Mouse (Mus musculus) forebrain, embryonic 15.5 days (tissue): ENCODE measurements around the gene Vars. TPM values are rescaled to one million over a fixed set of nuclear protein-coding genes. Genes with fewer than 3 reads are reported as not detected.
A peak's percentile ranks its signal among the peaks of the same experiment; 100 is the strongest.

Experiments used
- ATAC-seq: fragments of 200-750 bp; cut with Nextera tagmentation; replicated peaks from 2 replicates; pipeline ENCODE4 v1.8.0; 2017; ENCODE audit warnings: mild to moderate bottlenecking, moderate TSS enrichment, moderate library complexity
- H3K27ac ChIP-seq: fragments of 300-500 bp; sonication (generic); replicated peaks from 2 replicates; pipeline ENCODE4 v1.5.1; 2015; ENCODE audit warnings: mild to moderate bottlenecking, inconsistent platforms
- H3K27me3 ChIP-seq: fragments of 300-500 bp; sonication (generic); 2 replicates; pipeline ENCODE4 v1.6.1; 2015; ENCODE audit warnings: inconsistent platforms
- H3K36me3 ChIP-seq: fragments of 300-500 bp; sonication (generic); 2 replicates; pipeline ENCODE4 v1.6.1; 2015; ENCODE audit warnings: mild to moderate bottlenecking, inconsistent platforms
- H3K4me1 ChIP-seq: fragments of 300-500 bp; sonication (generic); 2 replicates; pipeline ENCODE4 v1.6.1; 2015; ENCODE audit warnings: inconsistent platforms
- H3K4me2 ChIP-seq: fragments of 300-500 bp; sonication (generic); replicated peaks from 2 replicates; pipeline ENCODE4 v1.6.1; 2015; ENCODE audit warnings: mild to moderate bottlenecking, inconsistent platforms
- H3K4me3 ChIP-seq: fragments of 300-500 bp; sonication (generic); 2 replicates; pipeline ENCODE4 v1.5.1; 2015; ENCODE audit warnings: mild to moderate bottlenecking, inconsistent platforms
- H3K9ac ChIP-seq: fragments of 300-500 bp; sonication (generic); replicated peaks from 2 replicates; pipeline ENCODE4 v1.6.1; 2015; ENCODE audit warnings: mild to moderate bottlenecking, inconsistent platforms
- H3K9me3 ChIP-seq: fragments of 300-500 bp; sonication (generic); 2 replicates; pipeline ENCODE4 v1.6.1; 2016; ENCODE audit warnings: inconsistent platforms
- WGBS: fragments of 180-500 bp; shearing (Covaris S2); methylation state at CpG from one replicate; pipeline ENCODE4 v1.1.7; 2015; ENCODE audit warnings: mixed read lengths; 5-methylcytosine and 5-hydroxymethylcytosine counted together
- polyA plus RNA-seq: library from polyadenylated mRNA; unstranded; fragments of >200 nt; fragmentation: Nextera tagmentation; extraction: Ambion mirVana; gene quantifications from 2 replicates; pipeline ENCODE4 v1.2.1, GENCODE M21; 2015

Vars gene
- polyA plus RNA-seq, 1 experiment from 2014 or later = 82.9 TPM

GRCm38 (mm10) chr17:35048149-35048931 lies 47.6 kb downstream of the Vars start:
- Histone ChIP-seq H3K9me3 (no peaks in the 10 kb centered on the region), H3K36me3 (0 out of 2 replicates have a peak, but pooled peaks cover 4% of the 10 kb centered on the region), H3K27ac (peak overlapping the region; percentile 7; the same call in 1 of the 2 replicates), H3K27me3 (no peaks in the 10 kb centered on the region), H3K4me3 (no peak overlapping the region), H3K9ac (no peak overlapping the region), H3K4me1 (peaks cover 44% of the 10 kb centered on the region), H3K4me2 (no peak overlapping the region)
- ATAC-seq = no peak
- WGBS = 46% methylated on average over 11 of the region's 11 CpGs

- Histone ChIP-seq H3K4me3 (no peak overlapping the region), H3K36me3 (peaks cover 7% of the 10 kb centered on the region; the same call in 1 of the 2 replicates), H3K27me3 (no peaks in the 10 kb centered on the region), H3K9me3 (no peaks in the 10 kb centered on the region), H3K4me2 (no peak overlapping the region), H3K9ac (no peak overlapping the region), H3K27ac (peak overlapping the region; percentile 81; the same call in 1 of the 2 replicates), H3K4me1 (peaks cover 44% of the 10 kb centered on the region)
- whole genome bisulfite sequencing = 80% methylated on average over 5 of the region's 5 CpGs
- ATAC-seq = no peak
These were observed 48.2 kb downstream of the Vars start for GRCm38 (mm10) chr17:35048932-35049440.

DNA sequence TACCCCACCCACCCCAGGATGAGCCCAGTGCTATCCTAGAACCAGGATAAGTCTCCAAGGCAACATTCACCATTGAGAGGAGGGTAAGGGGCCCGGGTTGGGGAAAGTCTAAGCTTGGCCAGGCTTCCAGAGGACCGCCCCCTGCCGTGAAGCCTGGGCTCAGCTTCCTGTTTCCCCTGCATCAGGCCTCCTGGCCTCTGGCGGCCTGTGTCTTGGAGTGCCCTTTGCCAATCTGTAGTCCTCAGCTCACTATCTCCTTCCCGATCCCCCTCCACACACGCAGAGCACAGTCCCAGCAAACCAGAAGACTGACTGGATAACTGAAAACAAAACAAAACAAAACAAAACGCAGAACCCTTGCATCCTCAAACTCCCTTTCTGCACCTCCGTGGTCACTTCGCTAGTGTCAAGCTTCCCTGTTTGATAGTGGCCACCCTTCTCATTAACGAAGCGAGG lies 48.8 kb downstream of the Vars start, which contains the start of gene Clic1:
Gene Clic1, plus strand, starts transcription at position 406 of the 456 bp plus-strand sequence.
- WGBS = 4% methylated on average over 11 of the region's 11 CpGs
- Histone ChIP-seq H3K9me3 (no peaks in the 10 kb centered on the region), H3K27me3 (no peaks in the 10 kb centered on the region), H3K36me3 (peaks cover 12% of the 10 kb centered on the region), H3K27ac (peak within 1 kb of the TSS; percentile 81), H3K9ac (peak within 1 kb of the TSS; percentile 48), H3K4me3 (peak within 1 kb of the TSS; percentile 43), H3K4me2 (peak within 1 kb of the TSS; percentile 58), H3K4me1 (peaks cover 44% of the 10 kb centered on the region)
- no peak for ATAC-seq

DNA sequence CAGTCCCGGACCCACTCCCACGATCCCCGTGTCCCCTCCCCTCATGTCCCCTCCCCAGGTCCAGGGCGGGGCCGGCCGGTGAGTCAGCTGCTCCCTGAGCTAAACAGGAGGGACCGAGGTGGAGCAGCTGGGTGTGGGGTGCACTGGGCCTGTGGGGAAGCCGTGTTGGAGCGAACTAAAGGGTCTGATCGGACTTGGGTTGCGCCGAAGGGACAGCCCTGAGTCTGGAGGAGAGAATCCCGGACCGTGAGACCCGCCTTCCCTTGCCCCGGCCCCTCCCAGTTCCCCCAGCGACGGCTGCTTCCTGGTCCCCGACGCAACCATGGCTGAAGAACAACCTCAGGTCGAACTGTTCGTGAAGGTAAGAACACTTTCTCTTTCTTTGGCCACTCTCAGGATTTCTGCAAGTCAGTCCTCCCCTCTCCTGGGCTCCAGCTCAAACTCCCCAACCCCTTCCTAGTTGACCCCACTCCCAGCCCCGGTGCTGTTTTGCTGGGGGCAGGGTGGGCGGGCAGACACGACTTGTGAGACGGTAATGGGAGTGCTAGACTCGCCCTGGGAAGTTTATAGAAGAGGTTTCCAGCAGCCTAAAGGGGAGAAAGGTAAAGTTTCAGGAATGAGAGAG lies 49.5 kb downstream of the Vars start:
- H3K9me3 ChIP-seq = no peaks in the 10 kb centered on the region
- no peak for ATAC-seq
- peaks cover 12% of the 10 kb centered on the region for H3K36me3 ChIP-seq
- H3K4me1 ChIP-seq = peaks cover 44% of the 10 kb centered on the region
- WGBS = under 1% methylated on average over 27 of the region's 27 CpGs
- H3K9ac ChIP-seq = peak overlapping the region; percentile 48
- peak overlapping the region; percentile 58 for H3K4me2 ChIP-seq
- H3K4me3 ChIP-seq = peak overlapping the region; percentile 43
- H3K27ac ChIP-seq = peak overlapping the region; percentile 81
- no peaks in the 10 kb centered on the region for H3K27me3 ChIP-seq

DNA sequence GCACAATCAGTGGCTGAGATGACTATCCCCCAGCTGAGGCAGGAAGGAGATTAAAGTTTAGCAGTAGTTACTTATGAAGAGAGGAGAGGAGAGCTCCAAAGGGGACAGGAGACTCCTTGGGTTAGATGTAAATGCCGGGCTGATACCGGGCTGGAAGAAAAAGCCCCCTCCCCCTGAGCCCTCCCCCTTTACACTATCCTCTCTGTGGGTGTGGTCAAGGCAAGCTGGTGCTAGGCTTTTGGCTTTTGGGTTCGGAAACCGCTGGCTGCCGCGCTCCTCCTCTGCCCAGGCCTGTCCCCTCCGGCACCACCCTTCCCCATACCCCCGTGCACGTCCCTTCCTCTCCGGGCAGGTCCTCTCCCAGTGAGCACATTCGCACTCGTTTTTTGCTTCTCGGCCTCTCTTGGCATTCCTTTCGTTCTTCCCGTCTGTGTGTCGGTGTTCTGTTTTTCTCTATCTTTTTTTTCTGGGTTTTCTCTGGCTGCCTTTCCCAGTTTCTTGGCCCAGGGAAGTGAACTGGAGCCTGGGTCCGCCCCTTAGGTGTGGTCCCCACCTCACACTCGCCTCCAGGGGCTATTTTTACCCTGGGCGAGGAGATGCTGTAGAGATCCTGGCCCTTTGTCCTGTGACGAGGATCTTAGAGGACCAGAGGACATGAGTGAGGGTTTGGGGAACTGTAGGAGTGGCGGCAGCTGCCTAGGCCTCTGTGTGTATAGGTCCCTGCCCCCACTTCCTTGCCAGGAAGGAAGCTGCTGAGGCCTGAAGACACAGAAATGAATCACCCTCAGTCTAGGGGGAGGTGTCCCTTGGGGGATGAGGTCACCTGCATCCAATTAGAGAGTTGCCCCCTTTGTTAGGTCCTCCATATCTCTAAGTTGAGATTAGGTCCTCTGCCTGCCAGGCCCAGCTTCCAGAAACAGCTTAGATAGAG lies 50.6 kb downstream of the Vars start:
- H3K4me2 ChIP-seq = peak overlapping the region; percentile 49
- peaks cover 16% of the 10 kb centered on the region for H3K36me3 ChIP-seq
- H3K4me1 ChIP-seq = peaks cover 36% of the 10 kb centered on the region
- no peaks in the 10 kb centered on the region for H3K27me3 ChIP-seq
- H3K9ac ChIP-seq = peak overlapping the region; percentile 60
- H3K27ac ChIP-seq = peak overlapping the region; percentile 92
- peak; percentile 50 for ATAC-seq
- H3K4me3 ChIP-seq = peak overlapping the region; percentile 43
- 2% methylated on average over 21 of the region's 21 CpGs for WGBS
- H3K9me3 ChIP-seq = no peaks in the 10 kb centered on the region

- H3K36me3 ChIP-seq = peaks cover 19% of the 10 kb centered on the region
- peak overlapping the region; percentile 49 for H3K4me2 ChIP-seq
- H3K9ac ChIP-seq = peak overlapping the region; percentile 60; the same call in 1 of the 2 replicates
- H3K4me3 ChIP-seq = peak overlapping the region; percentile 43; the same call in 1 of the 2 replicates
- H3K27ac ChIP-seq = peak overlapping the region; percentile 92
- no peaks in the 10 kb centered on the region for H3K27me3 ChIP-seq
- ATAC-seq = no peak
- peaks cover 31% of the 10 kb centered on the region for H3K4me1 ChIP-seq
- H3K9me3 ChIP-seq = no peaks in the 10 kb centered on the region
- 79% methylated on average over 12 of the region's 12 CpGs for WGBS
These were observed 51.5 kb downstream of the Vars start for GRCm38 (mm10) chr17:35052271-35052798.

DNA sequence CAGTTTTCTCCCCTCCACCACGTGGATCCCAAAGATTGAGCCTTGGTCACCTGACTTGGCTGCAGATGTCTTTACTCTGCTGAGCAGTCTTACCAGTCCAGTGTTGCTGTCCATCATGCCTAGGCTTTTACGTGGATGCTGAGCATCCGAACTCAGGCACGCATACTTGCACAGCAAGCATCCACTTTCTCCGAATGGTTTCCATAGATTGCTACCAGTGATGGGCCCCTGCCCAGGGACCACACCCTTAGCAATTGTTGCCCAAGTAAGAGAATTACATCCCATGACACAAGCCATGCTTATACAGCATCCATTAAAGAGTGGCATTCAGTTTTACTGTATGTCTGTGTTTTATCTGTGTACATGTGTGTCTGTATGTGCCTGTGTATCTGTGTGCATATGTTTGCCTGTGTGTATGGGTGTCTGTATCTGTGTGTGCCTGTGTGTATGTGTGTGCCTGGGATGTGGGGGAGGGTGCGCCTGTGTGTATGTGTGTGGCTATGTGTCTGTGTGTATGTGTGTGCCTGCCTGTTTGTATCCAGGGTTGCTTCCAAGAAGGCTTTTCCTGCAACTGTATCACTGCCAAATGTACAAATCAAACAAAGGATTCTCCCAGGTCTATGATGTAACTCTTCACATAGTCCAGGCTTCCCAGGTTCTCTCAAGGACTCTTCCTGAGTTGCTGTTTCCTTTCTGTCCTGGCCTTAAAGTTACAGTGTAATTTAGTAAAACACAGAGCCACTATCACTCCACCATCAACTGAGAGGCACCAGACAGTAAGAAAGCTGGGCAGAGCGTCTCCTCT lies 55.1 kb downstream of the Vars start:
- H3K27ac ChIP-seq = no peak overlapping the region
- H3K9ac ChIP-seq = no peak overlapping the region
- no peak overlapping the region for H3K4me2 ChIP-seq
- no peak overlapping the region for H3K4me3 ChIP-seq
- peaks cover 22% of the 10 kb centered on the region for H3K36me3 ChIP-seq
- H3K9me3 ChIP-seq = no peaks in the 10 kb centered on the region
- ATAC-seq = no peak
- H3K4me1 ChIP-seq = peaks cover 30% of the 10 kb centered on the region
- WGBS = 91% methylated on average over 7 of the region's 7 CpGs
- H3K27me3 ChIP-seq = no peaks in the 10 kb centered on the region

DNA sequence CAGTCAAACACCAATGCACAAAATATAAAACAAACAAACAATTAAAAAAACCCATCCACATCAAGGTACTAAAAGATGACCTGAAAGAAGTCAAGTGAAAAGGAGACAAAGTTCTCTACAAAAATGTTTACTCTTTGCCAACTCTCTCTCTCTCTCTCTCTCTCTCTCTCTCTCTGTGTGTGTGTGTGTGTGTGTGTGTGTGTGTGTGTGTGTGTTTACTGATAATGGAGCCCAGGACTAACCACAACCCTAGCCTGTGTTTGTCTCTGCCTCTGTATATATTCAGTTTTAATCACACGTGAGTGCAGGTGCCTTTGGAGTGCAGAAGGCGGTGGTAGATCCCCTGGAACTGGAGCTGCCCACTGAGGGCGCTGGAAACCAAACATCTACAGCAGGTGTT lies 56.3 kb downstream of the Vars start:
- H3K9ac ChIP-seq = no peak overlapping the region
- WGBS = 88% methylated on average over 3 of the region's 3 CpGs
- no peak overlapping the region for H3K27ac ChIP-seq
- ATAC-seq = no peak
- no peak overlapping the region for H3K4me3 ChIP-seq
- H3K36me3 ChIP-seq = peaks cover 32% of the 10 kb centered on the region
- no peaks in the 10 kb centered on the region for H3K9me3 ChIP-seq
- H3K27me3 ChIP-seq = no peaks in the 10 kb centered on the region
- peaks cover 28% of the 10 kb centered on the region for H3K4me1 ChIP-seq
- no peak overlapping the region for H3K4me2 ChIP-seq

DNA sequence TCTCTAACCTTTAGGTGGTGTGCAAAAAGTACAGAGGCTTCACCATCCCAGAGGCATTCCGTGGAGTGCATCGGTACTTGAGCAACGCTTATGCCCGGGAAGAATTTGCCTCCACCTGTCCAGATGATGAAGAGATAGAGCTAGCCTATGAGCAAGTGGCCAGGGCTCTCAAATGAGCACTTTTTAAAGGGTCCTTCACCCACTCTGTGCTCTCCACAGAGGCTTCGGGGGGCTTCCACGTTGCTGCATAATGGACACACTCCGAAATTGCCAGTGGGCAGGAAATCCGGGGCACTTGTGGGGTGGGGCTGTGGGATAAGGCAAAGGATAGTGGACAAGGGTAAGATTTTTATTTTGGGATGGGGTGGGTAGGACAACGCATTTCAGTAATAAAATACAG lies 57.5 kb downstream of the Vars start:
- Histone ChIP-seq H3K4me1 (peaks cover 24% of the 10 kb centered on the region), H3K4me3 (no peak overlapping the region; the same call in 1 of the 2 replicates), H3K27me3 (no peaks in the 10 kb centered on the region), H3K9me3 (no peaks in the 10 kb centered on the region), H3K4me2 (no peak overlapping the region; the same call in 1 of the 2 replicates), H3K27ac (peak overlapping the region; percentile 91; the same call in 1 of the 2 replicates), H3K9ac (no peak overlapping the region), H3K36me3 (peaks cover 38% of the 10 kb centered on the region)
- 66% methylated on average over 9 of the region's 9 CpGs for WGBS
- ATAC-seq = 0 out of 2 replicates have a peak, but pooled peaks have one; percentile 0

- Histone ChIP-seq H3K27ac (peak within 1 kb of the TSS; percentile 91), H3K27me3 (peaks cover 8% of the 10 kb centered on the region; the same call in 1 of the 2 replicates), H3K4me1 (peaks cover 24% of the 10 kb centered on the region), H3K4me2 (peak within 1 kb of the TSS; percentile 92), H3K9ac (peak within 1 kb of the TSS; percentile 89), H3K9me3 (no peaks in the 10 kb centered on the region), H3K4me3 (peak within 1 kb of the TSS; percentile 80), H3K36me3 (peaks cover 33% of the 10 kb centered on the region)
- WGBS = under 1% methylated on average over 57 of the region's 57 CpGs
- ATAC-seq = peak; percentile 89
These were observed 58.4 kb downstream of the Vars start, which contains the start of gene Ddah2 for GRCm38 (mm10) chr17:35058911-35059892. Gene Ddah2, plus strand, starts transcription at chr17:35059035.
